Mouse (Mus musculus): Measurements from ENCODE around the gene Vamp2.

Gene Vamp2

GRCm38 (mm10) chr11:69133566-69133922, 45.3 kb downstream of the Vamp2 start:
- no peak for DNase-seq (ENCODE audit: low spot score in 2 of 2)

GRCm38 (mm10) chr11:69133923-69134621, 45.8 kb downstream of the Vamp2 start:
- peak in 1 of 2 experiments; percentile 43 for DNase-seq (ENCODE audit: low spot score in 2 of 2)

DNA sequence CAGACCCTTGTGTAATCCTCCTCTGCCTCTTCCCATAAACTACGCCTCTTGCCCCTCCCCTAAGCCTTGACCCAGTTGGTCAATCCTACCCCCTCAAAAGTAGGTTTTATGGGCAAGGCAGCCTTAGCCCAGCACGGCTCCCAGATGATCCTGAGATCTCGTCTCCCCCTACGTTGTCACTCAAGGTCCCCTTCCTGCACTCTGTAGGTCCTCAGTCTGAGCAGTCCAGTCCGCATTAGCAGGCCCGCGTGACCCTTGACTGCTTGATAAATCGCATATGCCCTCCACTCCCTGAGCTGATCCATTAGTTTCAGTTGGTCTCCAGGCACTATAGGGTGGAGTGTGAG, 46.3 kb downstream of the Vamp2 start:
- no peak for DNase-seq (ENCODE audit: low spot score in 2 of 2)

DNA sequence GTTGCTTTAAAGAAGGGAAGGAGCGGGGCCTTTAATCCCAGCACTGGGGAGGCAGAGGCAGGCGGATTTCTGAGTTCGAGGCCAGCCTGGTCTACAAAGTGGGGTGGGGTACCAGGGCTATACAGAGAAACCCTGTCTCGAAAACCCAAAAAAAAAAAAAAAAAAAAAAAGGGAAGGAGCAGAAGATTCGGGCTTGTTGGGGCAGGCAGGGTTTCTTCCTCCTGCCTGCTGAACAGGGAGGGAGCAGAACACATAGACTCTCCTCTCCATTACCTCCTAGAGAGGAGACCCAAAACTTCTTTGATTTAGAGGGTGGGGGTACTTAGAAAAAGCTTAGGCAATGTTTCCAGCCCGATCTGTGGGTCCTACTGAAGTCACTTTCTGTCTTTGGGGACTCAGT, 47.1 kb downstream of the Vamp2 start:
- no peak for DNase-seq (ENCODE audit: low spot score in 2 of 2)
